8 mouse cellular contexts compared by ENCODE assay signal in the genomic region with DNA sequence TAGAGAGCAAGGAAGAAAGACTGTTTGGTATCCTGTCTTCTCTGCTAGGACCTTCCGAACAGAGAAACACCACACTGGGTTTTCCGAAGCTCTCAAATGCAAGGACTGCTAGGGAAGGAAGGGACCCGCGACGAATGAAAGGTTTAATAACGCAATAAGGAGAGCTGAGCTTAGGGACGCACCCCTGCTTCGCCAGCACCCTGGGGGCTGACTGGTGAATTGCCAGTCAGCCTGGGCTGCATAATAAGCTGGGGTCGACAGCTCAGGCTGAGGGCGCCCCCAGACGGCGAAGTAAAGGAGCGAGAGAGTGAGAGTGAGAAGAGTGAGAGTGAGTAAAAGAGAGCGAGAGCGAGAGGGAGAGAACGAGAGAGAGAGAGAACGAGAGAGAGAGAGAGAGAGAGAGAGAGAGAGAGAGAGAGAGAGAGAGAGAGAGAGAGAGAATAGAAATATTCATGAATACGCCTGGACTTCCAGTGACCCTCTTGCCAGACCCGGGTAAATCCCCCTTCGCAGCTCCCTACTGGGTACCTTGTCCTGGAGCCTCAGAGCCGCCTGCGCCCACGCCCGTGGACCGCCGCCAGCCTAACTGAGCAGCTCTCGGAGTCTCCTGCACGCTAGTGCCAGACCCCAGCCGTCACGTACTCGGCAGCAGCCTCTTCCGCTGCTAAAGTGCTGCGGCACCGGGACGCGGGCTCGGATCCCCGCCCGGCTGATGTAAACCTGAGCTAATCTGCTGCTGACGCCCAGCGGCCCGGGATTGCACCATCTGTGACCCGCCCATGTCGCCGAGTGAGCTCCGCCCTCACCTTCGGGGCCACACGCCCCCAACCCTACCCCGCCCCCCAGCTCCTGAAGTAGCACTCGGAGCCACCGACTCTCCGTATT. TPM values are rescaled to one million over a fixed set of nuclear protein-coding genes. Genes with fewer than 3 reads are reported as not detected.
DNase-seq lines count a peak whose midpoint lies in the region.

A gene (minus strand): TSS at position 704 of the 885 bp plus-strand sequence.

- peaks cover 23% of the 10 kb centered on the region for H3K4me1 ChIP-seq in embryonic facial prominence, embryonic 10.5 days

- whole genome bisulfite sequencing in embryonic facial prominence, embryonic 10.5 days: under 1% methylated on average over 52 of the region's 52 CpGs

- peak within 1 kb of the TSS; percentile 71 for H3K4me3 ChIP-seq in embryonic facial prominence, embryonic 10.5 days

- H3K27ac ChIP-seq in embryonic facial prominence, embryonic 10.5 days (replicated peaks): peak within 1 kb of the TSS; percentile 78

- H3K9me3 ChIP-seq in embryonic facial prominence, embryonic 10.5 days: no peaks in the 10 kb centered on the region

- H3K36me3 ChIP-seq in embryonic facial prominence, embryonic 10.5 days (replicated peaks): no peaks in the 10 kb centered on the region

- DNase-seq in 3134 (ENCODE audit: extremely low read depth, insufficient read length, low spot score): peak; percentile 96
- peak; percentile 79 for DNase-seq in adrenal gland, adult 8-10 months
- peak; percentile 86 for DNase-seq in embryonic facial prominence, embryonic 10.5 days (ENCODE audit: low spot score)
- peak; percentile 99 for DNase-seq in heart, adult 11 months
- DNase-seq in kidney, adult 11 months: peak; percentile 60
- DNase-seq in liver: peak; percentile 89
- DNase-seq in monocyte, adult 2 months (ENCODE audit: low read depth in 1 of 2, low spot score in 2 of 2): peak; percentile 46 to 48
- DNase-seq in spleen, postnatal 14 days (ENCODE audit: low spot score in 2 of 2): peak; percentile 66 to 74

- peaks cover 33% of the 10 kb centered on the region for H3K27me3 ChIP-seq in embryonic facial prominence, embryonic 10.5 days (replicated peaks; ENCODE audit: low read depth, poor library complexity, severe bottlenecking)

RNA-seq across cellular contexts. Expression of the gene that starts here (rescaled TPM):
- total RNA-seq in adrenal gland, adult 8-10 months (2022): 10 to 100 TPM in 2 of 4 experiments, 1 to 10 TPM in 2; 2.8 to 11.3 (median 6.9) TPM
- 2.5 and 3.0 TPM in 2 replicates for polyA plus RNA-seq in embryonic facial prominence, embryonic 10.5 days (2016; fragmentation: Nextera tagmentation; extraction: Ambion mirVana)

Comparison
In these comparisons a context has a peak if more than half of its experiments do, and no peak if none do; other contexts are left out.
1. Peak in every context shown above with its lines: DNase-seq, H3K4me3 ChIP-seq and H3K27ac ChIP-seq.
2. DNase-seq: peak in every context shown above with its lines; median percentile 99 in heart, adult 11 months; 96 in 3134; 89 in liver; 86 in embryonic facial prominence, embryonic 10.5 days; 79 in adrenal gland, adult 8-10 months; 70 in spleen, postnatal 14 days; 60 in kidney, adult 11 months; 47 in monocyte, adult 2 months.